Mouse (Mus musculus): ENCODE results near the gene Tmem233.

DNA sequence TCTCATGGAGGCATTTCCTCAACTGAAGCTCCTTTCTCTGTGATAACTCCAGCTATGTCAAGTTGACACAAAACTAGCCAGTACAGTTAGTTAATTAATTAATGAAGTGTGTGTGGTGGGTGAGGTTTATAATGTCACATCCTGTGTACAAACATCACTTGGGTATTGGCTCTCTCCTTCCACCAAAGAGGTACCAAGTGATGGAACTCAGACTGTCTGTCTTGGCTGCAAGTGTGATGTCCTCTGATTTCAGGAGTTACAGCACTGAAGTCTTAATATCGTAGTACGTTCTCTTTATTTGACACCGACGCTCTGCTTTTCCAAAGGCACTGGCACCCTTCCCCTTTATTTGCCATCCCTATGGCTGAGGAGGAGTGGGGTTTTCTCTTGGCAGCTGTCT lies 13.4 kb downstream of the Tmem233 start:
- TF ChIP-seq CTCF (IDR thresholded peaks at IDR 0.05; ENCODE audit: borderline replicate concordance, extremely low read depth, insufficient read depth, insufficient read length), result no peak
- TF ChIP-seq POLR2A (IDR thresholded peaks at IDR 0.05; ENCODE audit: borderline replicate concordance, extremely low read depth, insufficient read depth, insufficient read length, poor library complexity, severe bottlenecking), result no peak

Data from brain, embryonic 14.5 days (tissue).